Mouse (Mus musculus) liver, embryonic 14.5 days (tissue): ENCODE measurements around the gene Afg1l. TPM values are rescaled to one million over a fixed set of nuclear protein-coding genes. Genes with fewer than 3 reads are reported as not detected.

Experiments used
- ATAC-seq: fragments of 200-750 bp; cut with Nextera tagmentation; 2 replicates; pipeline ENCODE4 v1.8.0; 2017; ENCODE audit warnings: moderate number of reproducible peaks, mild to moderate bottlenecking, moderate library complexity; ENCODE audit not compliant: insufficient read depth
- DNase-seq, 3 experiments: peaks; one replicate each; pipeline ENCODE4 v3.0.0-alpha.2; 2012 to 2013; ENCODE audit warnings: low read depth in 3 of 3, low spot score in 3 of 3
- H3K27ac ChIP-seq: fragments of 300-500 bp; sonication (generic); 2 replicates; pipeline ENCODE4 v1.5.1; 2014; ENCODE audit warnings: moderate library complexity, mild to moderate bottlenecking, control low read depth, inconsistent platforms
- H3K27me3 ChIP-seq: fragments of 300-500 bp; sonication (generic); 2 replicates; pipeline ENCODE4 v1.6.1; 2014; ENCODE audit warnings: mild to moderate bottlenecking, low read length, moderate library complexity; ENCODE audit not compliant: control insufficient read depth, insufficient read depth
- H3K36me3 ChIP-seq: fragments of 300-500 bp; sonication (generic); replicated peaks from 2 replicates; pipeline ENCODE4 v1.6.1; 2014; ENCODE audit warnings: low read depth; ENCODE audit not compliant: control insufficient read depth, insufficient read depth
- H3K4me1 ChIP-seq, 2 experiments: fragments of 200-500 bp in 1 of 2; fragments of 300-500 bp in 1 of 2; sonication (generic) in 1 of 2; replicated peaks; 2 replicates each; pipeline ENCODE4 v1.6.1; 2012 to 2014; ENCODE audit warnings: antibody characterized with exemption in 1 of 2, inconsistent platforms in 1 of 2, low read length in 1 of 2; ENCODE audit not compliant: control insufficient read depth in 2 of 2, insufficient read depth in 2 of 2
- H3K4me2 ChIP-seq: fragments of 300-500 bp; sonication (generic); 2 replicates; pipeline ENCODE4 v1.6.1; 2014; ENCODE audit warnings: low read depth, mild to moderate bottlenecking, control low read depth, moderate library complexity
- H3K4me3 ChIP-seq, 2 experiments: fragments of 200-500 bp in 1 of 2; fragments of 300-500 bp in 1 of 2; sonication (generic) in 1 of 2; 2 replicates each; pipeline ENCODE4 v1.5.1; 2012 to 2014; ENCODE audit warnings: low read depth in 2 of 2, low read length in 2 of 2, mild to moderate bottlenecking in 2 of 2, control low read depth in 1 of 2, inconsistent platforms in 1 of 2, moderate library complexity in 1 of 2; ENCODE audit not compliant: insufficient read depth in 1 of 2
- H3K9ac ChIP-seq: fragments of 300-500 bp; sonication (generic); replicated peaks from 2 replicates; pipeline ENCODE4 v1.6.1; 2014; ENCODE audit warnings: mild to moderate bottlenecking, control low read depth, moderate library complexity
- H3K9me3 ChIP-seq: fragments of 300-500 bp; sonication (generic); 2 replicates; pipeline ENCODE4 v1.6.1; 2016; ENCODE audit warnings: low read length, mixed read lengths; ENCODE audit not compliant: control insufficient read depth
- CTCF ChIP-seq: IDR thresholded peaks from 2 replicates; pipeline ENCODE4 v1.5.1; 2016; ENCODE audit warnings: antibody characterized with exemption, low read depth, control low read depth
- EP300 ChIP-seq: IDR thresholded peaks from 2 replicates; pipeline ENCODE4 v1.6.1; 2016; ENCODE audit warnings: antibody characterized with exemption, low read depth
- WGBS: fragments of 180-500 bp; shearing (Covaris S2); extraction: QIAGEN DNeasy Blood & Tissue Kit; methylation state at CpG from one replicate; pipeline ENCODE4 v1.1.7; 2014; ENCODE audit not compliant: insufficient replicate concordance; 5-methylcytosine and 5-hydroxymethylcytosine counted together
- polyA plus RNA-seq, 2 experiments: library from polyadenylated mRNA; depleted of rRNA in 1 of 2; stranded (reverse) in 1 of 2; unstranded in 1 of 2; fragments of >200 nt; fragmentation: Nextera tagmentation in 1 of 2; extraction: Ambion mirVana in 1 of 2; gene quantifications; 2 replicates each; pipeline versions ENCODE4 v1.2.1 to v1.2.3; 2012 to 2014

Gene Afg1l
- polyA plus RNA-seq, 2 experiments: 1.8 to 2.2 TPM

GRCm38 (mm10) chr10:42269281-42270025 is 208.9 kb downstream of the Afg1l start:
- no peak for DNase-seq
- peak overlapping the region; percentile 94 for H3K27ac ChIP-seq

GRCm38 (mm10) chr10:42267811-42268545 is 210.4 kb downstream of the Afg1l start:
- Histone ChIP-seq H3K36me3 (peaks cover 94% of the 10 kb centered on the region), H3K4me3 (no peak overlapping the region), H3K27me3 (no peaks in the 10 kb centered on the region), H3K9me3 (peaks cover 13% of the 10 kb centered on the region), H3K4me2 (peak overlapping the region; percentile 98), H3K27ac (peak overlapping the region; percentile 94), H3K4me1 (peaks cover 77 to 83% of the 10 kb centered on the region in 2 experiments), H3K9ac (no peak overlapping the region)
- TF ChIP-seq EP300 (no peak), CTCF (no peak)
- DNase-seq: no peak
- no peak for ATAC-seq
- 76% methylated on average over 5 of the region's 5 CpGs for WGBS

More at GRCm38 (mm10) chr10:42269281-42270025, 208.9 kb downstream of the Afg1l start:
- H3K4me1 ChIP-seq: peaks cover 65 to 70% of the 10 kb centered on the region in 2 experiments
- H3K9ac ChIP-seq: peak overlapping the region; percentile 38
- peaks cover 93% of the 10 kb centered on the region for H3K36me3 ChIP-seq
- peak overlapping the region; percentile 98 for H3K4me2 ChIP-seq
- H3K4me3 ChIP-seq: peak overlapping the region; percentile 34 to 37
- TF ChIP-seq EP300 (no peak; the same call in none of the 2 replicates), CTCF (no peak)
- no peaks in the 10 kb centered on the region for H3K27me3 ChIP-seq
- ATAC-seq: no peak
- H3K9me3 ChIP-seq: peaks cover 13% of the 10 kb centered on the region
- WGBS: 23% methylated on average over 15 of the region's 15 CpGs

GRCm38 (mm10) chr10:42265021-42265689 is 213.2 kb downstream of the Afg1l start:
- peak overlapping the region; percentile 81 for H3K4me2 ChIP-seq
- ATAC-seq: peak; percentile 90
- WGBS: 23% methylated on average over 11 of the region's 11 CpGs
- peak; percentile 90 to 92 (median 91) for DNase-seq
- no peaks in the 10 kb centered on the region for H3K27me3 ChIP-seq
- H3K36me3 ChIP-seq: peaks cover 85% of the 10 kb centered on the region
- H3K4me3 ChIP-seq: peak overlapping the region; percentile 33 to 44
- TF ChIP-seq EP300 (peak; percentile 100), CTCF (no peak)
- H3K27ac ChIP-seq: peak overlapping the region; percentile 98
- peak overlapping the region; percentile 61 for H3K9ac ChIP-seq
- peaks cover 83% of the 10 kb centered on the region in 2 experiments for H3K4me1 ChIP-seq
- H3K9me3 ChIP-seq: peaks cover 13% of the 10 kb centered on the region

GRCm38 (mm10) chr10:42264195-42264594 is 214.2 kb downstream of the Afg1l start:
- Histone ChIP-seq H3K36me3 (peaks cover 85% of the 10 kb centered on the region), H3K27ac (peak overlapping the region; percentile 98), H3K4me2 (peak overlapping the region; percentile 81), H3K4me3 (peak overlapping the region in 1 of 2 experiments; percentile 44; a peak in 2 of 4 replicates), H3K27me3 (no peaks in the 10 kb centered on the region), H3K4me1 (peaks cover 83 to 84% of the 10 kb centered on the region in 2 experiments), H3K9ac (peak overlapping the region; percentile 61), H3K9me3 (peaks cover 13% of the 10 kb centered on the region)
- DNase-seq (no peak), ATAC-seq (no peak)
- TF ChIP-seq CTCF (no peak), EP300 (no peak)
- WGBS: 77% methylated on average over 5 of the region's 5 CpGs
